Mouse (Mus musculus) stomach, postnatal 0 days (tissue): ENCODE measurements around the gene Klhdc8a. TPM values are rescaled to one million over a fixed set of nuclear protein-coding genes. Genes with fewer than 3 reads are reported as not detected.
A peak's percentile ranks its signal among the peaks of the same experiment; 100 is the strongest.

ENCODE experiments used
- ATAC-seq: fragments of 200-750 bp; cut with Nextera tagmentation; 2 replicates; pipeline ENCODE4 v1.8.0; 2017; ENCODE audit not compliant: low FRiP score, low TSS enrichment
- DNase-seq: peaks from one replicate; pipeline ENCODE4 v3.0.0-alpha.2; 2016; ENCODE audit warnings: low spot score
- H3K27ac ChIP-seq: fragments of 300-500 bp; sonication (generic); replicated peaks from 2 replicates; pipeline ENCODE4 v1.5.1; 2014; ENCODE audit warnings: mild to moderate bottlenecking, control low read depth
- H3K27me3 ChIP-seq: fragments of 300-500 bp; sonication (generic); 2 replicates; pipeline ENCODE4 v1.6.1; 2014; ENCODE audit warnings: low read length; ENCODE audit not compliant: control insufficient read depth, insufficient read depth
- H3K36me3 ChIP-seq: fragments of 300-500 bp; sonication (generic); 2 replicates; pipeline ENCODE4 v1.6.1; 2014; ENCODE audit warnings: low read length, mixed read lengths; ENCODE audit not compliant: control insufficient read depth, insufficient read depth
- H3K4me1 ChIP-seq: fragments of 300-500 bp; sonication (generic); replicated peaks from 2 replicates; pipeline ENCODE4 v1.6.1; 2014; ENCODE audit warnings: antibody characterized with exemption; ENCODE audit not compliant: control insufficient read depth, insufficient read depth
- H3K4me2 ChIP-seq: fragments of 300-500 bp; sonication (generic); replicated peaks from 2 replicates; pipeline ENCODE4 v1.6.1; 2014; ENCODE audit warnings: low read depth, mild to moderate bottlenecking, control low read depth, moderate library complexity
- H3K4me3 ChIP-seq: fragments of 300-500 bp; sonication (generic); 2 replicates; pipeline ENCODE4 v1.5.1; 2014; ENCODE audit warnings: low read depth, low read length, control low read depth
- H3K9ac ChIP-seq: fragments of 300-500 bp; sonication (generic); 2 replicates; pipeline ENCODE4 v1.6.1; 2014; ENCODE audit warnings: mild to moderate bottlenecking, low read length, control low read depth, mixed read lengths
- H3K9me3 ChIP-seq: fragments of 300-500 bp; sonication (generic); 2 replicates; pipeline ENCODE4 v1.6.1; 2016; ENCODE audit warnings: low read length; ENCODE audit not compliant: control insufficient read depth
- CTCF ChIP-seq: IDR thresholded peaks from 2 replicates; pipeline ENCODE4 v1.5.1; 2016; ENCODE audit warnings: antibody characterized with exemption, low read depth, mild to moderate bottlenecking, moderate library complexity
- EP300 ChIP-seq: optimal IDR thresholded peaks from 2 replicates; pipeline ENCODE3; 2016; ENCODE audit warnings: antibody characterized with exemption
- WGBS: fragments of 180-500 bp; shearing (Covaris S2); extraction: QIAGEN DNeasy Blood & Tissue Kit; methylation state at CpG from one replicate; pipeline ENCODE4 v1.1.7; 2014; 5-methylcytosine and 5-hydroxymethylcytosine counted together
- polyA plus RNA-seq: library from polyadenylated mRNA; unstranded; fragments of >200 nt; fragmentation: Nextera tagmentation; extraction: Ambion mirVana; gene quantifications from 2 replicates; pipeline ENCODE4 v1.2.1, GENCODE M21; 2015

The Klhdc8a gene
- polyA plus RNA-seq, 1 experiment from 2014 or later, result 0.34 TPM

- H3K9ac ChIP-seq, result peak overlapping the region; percentile 67; the same call in 1 of the 2 replicates
- 42% methylated on average over 7 of the region's 7 CpGs for WGBS
Measured at GRCm38 (mm10) chr1:132316625-132316994, 18.2 kb downstream of the Klhdc8a start.

DNA sequence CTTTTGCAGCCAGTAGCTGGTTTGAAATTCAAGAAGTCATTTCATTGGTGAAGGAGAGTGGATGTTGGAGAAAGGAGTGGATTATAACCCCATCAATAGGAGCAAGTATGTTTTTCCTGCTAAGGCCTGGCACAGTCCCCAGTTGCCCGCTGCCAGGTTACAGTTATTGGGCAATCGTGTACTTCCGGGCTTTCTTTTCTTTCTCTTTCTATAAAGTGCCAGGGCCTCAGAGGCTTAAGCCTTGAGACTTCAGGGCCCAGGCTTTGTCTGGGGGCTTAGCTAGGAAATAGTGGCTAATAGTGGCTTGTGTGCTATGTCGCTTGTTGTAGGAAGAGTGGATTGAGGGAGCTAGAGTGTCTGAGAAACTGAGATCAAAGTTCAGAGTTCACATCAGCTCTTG, 19.0 kb downstream of the Klhdc8a start:
- no peak for TF ChIP-seq CTCF
- TF ChIP-seq EP300, result no peak
- peak overlapping the region; percentile 58 for H3K27ac ChIP-seq
- peak overlapping the region; percentile 29 for H3K4me2 ChIP-seq
- 0 out of 2 replicates have a peak, but pooled peaks have one; percentile 16 for ATAC-seq
- DNase-seq, result peak; percentile 60
- 0 out of 2 replicates have a peak overlapping the region, but pooled peaks have one; percentile 4 for H3K4me3 ChIP-seq
- no peak overlapping the region for H3K9ac ChIP-seq
- no peaks in the 10 kb centered on the region for H3K9me3 ChIP-seq
- H3K27me3 ChIP-seq, result no peaks in the 10 kb centered on the region
- H3K36me3 ChIP-seq, result no peaks in the 10 kb centered on the region
- 0 out of 2 replicates have a peak, but pooled peaks cover 2% of the 10 kb centered on the region for H3K4me1 ChIP-seq
- WGBS, result 45% methylated on average over 4 of the region's 4 CpGs

More at GRCm38 (mm10) chr1:132316625-132316994, 18.2 kb downstream of the Klhdc8a start:
- Histone ChIP-seq H3K27ac (peak overlapping the region; percentile 53), H3K9me3 (no peaks in the 10 kb centered on the region), H3K27me3 (no peaks in the 10 kb centered on the region), H3K4me2 (peak overlapping the region; percentile 90), H3K4me1 (0 out of 2 replicates have a peak, but pooled peaks cover 2% of the 10 kb centered on the region), H3K36me3 (no peaks in the 10 kb centered on the region), H3K4me3 (peak overlapping the region; percentile 52)
- TF ChIP-seq EP300 (no peak), CTCF (no peak)
- no peak for DNase-seq
- no peak for ATAC-seq

DNA sequence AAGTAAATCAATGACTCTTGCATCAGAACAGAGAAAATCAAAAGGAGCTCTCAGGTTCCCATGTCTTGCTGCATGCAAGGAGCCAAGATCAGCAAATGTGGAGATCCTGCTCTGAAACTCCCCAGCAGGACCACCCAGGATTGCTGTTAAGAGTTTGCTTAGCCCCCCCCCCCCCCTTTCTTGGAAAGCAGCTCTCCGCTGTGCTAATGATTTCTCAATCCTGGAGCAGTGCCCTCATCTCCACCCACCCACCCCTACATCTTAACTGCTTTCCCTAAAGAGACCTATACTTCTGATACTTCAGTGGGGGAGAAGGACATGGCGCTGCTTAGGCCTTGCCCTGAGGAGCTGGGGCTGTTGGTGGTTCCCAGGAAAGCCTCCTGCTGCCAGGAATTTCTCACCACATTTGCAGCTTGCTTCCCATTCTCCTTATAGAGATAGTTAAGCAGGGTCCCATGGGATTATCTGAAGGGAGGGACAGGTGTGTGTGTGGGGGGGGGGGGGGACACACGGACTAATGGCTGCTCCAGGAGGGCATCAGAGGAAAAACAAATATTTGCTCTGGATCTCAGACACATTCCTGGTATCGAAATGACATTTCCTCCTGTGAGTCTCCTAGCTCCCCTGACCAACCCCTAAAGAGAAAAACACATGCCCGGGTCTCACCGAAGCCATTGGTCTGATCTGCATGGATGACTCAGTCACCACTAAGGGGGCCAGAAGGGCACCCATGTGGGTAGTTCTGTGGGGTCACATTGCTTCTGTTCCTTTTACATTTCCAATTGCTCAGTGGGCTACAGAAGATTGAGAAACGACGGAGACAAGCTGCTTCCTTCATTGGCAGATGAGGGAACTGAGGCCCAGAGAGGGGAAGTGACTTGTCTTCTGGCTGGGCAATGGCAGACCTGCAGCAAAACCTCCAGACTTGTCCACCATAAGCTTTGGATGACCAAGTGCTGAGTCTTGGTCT, 19.8 kb downstream of the Klhdc8a start:
- Histone ChIP-seq H3K4me1 (0 out of 2 replicates have a peak, but pooled peaks cover 2% of the 10 kb centered on the region), H3K4me3 (0 out of 2 replicates have a peak overlapping the region, but pooled peaks have one; percentile 4), H3K27ac (peak overlapping the region; percentile 58), H3K36me3 (no peaks in the 10 kb centered on the region), H3K4me2 (peak overlapping the region; percentile 29), H3K27me3 (no peaks in the 10 kb centered on the region), H3K9me3 (no peaks in the 10 kb centered on the region), H3K9ac (no peak overlapping the region)
- TF ChIP-seq EP300 (no peak), CTCF (no peak)
- DNase-seq (no peak), ATAC-seq (no peak)
- 46% methylated on average over 8 of the region's 8 CpGs for WGBS

- H3K27me3 ChIP-seq, result no peaks in the 10 kb centered on the region
- DNase-seq (peak; percentile 87), ATAC-seq (peak; percentile 75)
- no peak overlapping the region for H3K9ac ChIP-seq
- H3K4me2 ChIP-seq, result no peak overlapping the region
- H3K4me1 ChIP-seq, result 0 out of 2 replicates have a peak, but pooled peaks cover 2% of the 10 kb centered on the region
- 44% methylated on average over 5 of the region's 5 CpGs for WGBS
- no peaks in the 10 kb centered on the region for H3K36me3 ChIP-seq
- TF ChIP-seq CTCF, result no peak
- no peak for TF ChIP-seq EP300
- no peaks in the 10 kb centered on the region for H3K9me3 ChIP-seq
- no peak overlapping the region for H3K4me3 ChIP-seq
- H3K27ac ChIP-seq, result peak overlapping the region; percentile 61
Measured at GRCm38 (mm10) chr1:132319242-132319641, 20.8 kb downstream of the Klhdc8a start.

DNA sequence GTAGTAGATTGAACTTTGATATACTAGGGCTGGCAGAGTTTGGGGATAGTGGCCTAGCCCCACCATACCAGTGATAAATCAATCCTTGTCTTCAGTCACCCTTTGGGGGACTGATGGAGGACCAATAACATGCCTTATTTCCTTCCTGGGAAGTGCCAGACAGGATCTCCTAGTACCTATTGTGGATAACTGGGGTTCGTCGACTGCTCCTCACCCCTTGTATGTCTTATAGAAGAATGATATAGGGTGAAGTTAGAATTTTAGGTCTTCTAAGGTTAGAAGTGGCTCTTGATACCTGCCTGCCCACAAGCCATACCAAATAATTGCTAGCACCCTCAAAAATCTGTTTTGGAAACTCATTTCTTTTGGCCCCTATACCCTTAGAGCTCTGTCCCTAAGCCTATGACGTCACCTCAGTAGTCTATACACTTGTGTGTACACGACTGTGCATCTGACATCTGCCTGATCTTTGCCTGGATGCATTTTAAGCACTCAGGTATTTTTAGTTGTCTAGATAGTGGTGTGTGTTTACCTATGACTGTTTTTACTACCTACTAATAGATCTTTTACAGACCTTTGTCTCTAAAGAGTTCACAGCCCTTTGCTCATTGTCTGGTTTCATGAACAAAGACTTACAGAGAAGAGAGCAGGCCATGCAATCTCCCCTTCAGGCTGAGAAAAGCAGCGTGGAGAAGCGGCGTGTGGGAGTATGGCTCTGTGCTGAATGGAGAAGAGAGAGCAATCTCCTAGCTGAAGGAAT, 23.6 kb downstream of the Klhdc8a start:
- H3K4me2 ChIP-seq, result no peak overlapping the region
- H3K4me3 ChIP-seq, result no peak overlapping the region
- no peak for TF ChIP-seq CTCF
- TF ChIP-seq EP300, result no peak
- DNase-seq (no peak), ATAC-seq (no peak)
- H3K9ac ChIP-seq, result no peak overlapping the region
- WGBS, result 64% methylated on average over 7 of the region's 7 CpGs
- H3K27me3 ChIP-seq, result no peaks in the 10 kb centered on the region
- H3K27ac ChIP-seq, result no peak overlapping the region
- H3K36me3 ChIP-seq, result no peaks in the 10 kb centered on the region
- H3K9me3 ChIP-seq, result no peaks in the 10 kb centered on the region
- 0 out of 2 replicates have a peak, but pooled peaks cover 2% of the 10 kb centered on the region for H3K4me1 ChIP-seq
